Mouse (Mus musculus) testis, adult 2 months (tissue): Measurements from ENCODE around the gene Hoxb5.

Experiments used
- CTCF ChIP-seq: fragments of 200-500 bp; IDR thresholded peaks from 2 replicates; pipeline ENCODE4 v1.5.1; 2012; ENCODE audit warnings: low read depth, mild to moderate bottlenecking, inconsistent platforms, low read length, moderate library complexity; ENCODE audit not compliant: control insufficient read depth, insufficient read depth, insufficient replicate concordance
- POLR2A ChIP-seq: fragments of 200-500 bp; IDR thresholded peaks from 2 replicates; pipeline ENCODE4 v1.6.1; 2012; ENCODE audit warnings: low read depth, mild to moderate bottlenecking, inconsistent platforms, low read length, moderate library complexity; ENCODE audit not compliant: control insufficient read depth

- no peak for TF ChIP-seq CTCF
- TF ChIP-seq POLR2A: no peak
These were observed 50.8 kb downstream of the Hoxb5 start for GRCm38 (mm10) chr11:96353939-96354338.
